In genomic region chr14:121417594-121417993, GRCm38 (mm10) we compare ENCODE assay signal across 10 mouse cellular contexts. TPM values are rescaled to one million over a fixed set of nuclear protein-coding genes. Genes with fewer than 3 reads are reported as not detected.
DNase-seq lines count a peak whose midpoint lies in the region; ATAC-seq and TF ChIP-seq lines count a peak whose summit lies in the region.
"Had no signal": no experiment of that assay in that cellular context is flagged by ENCODE, and none has a peak within 500 bp of the region (broad histone marks: within the 10 kb centered on the region; RNA-seq: fewer than 3 reads in every experiment).

No protein-coding gene starts in this region.

- intact Hi-C loops in left cerebral cortex, postnatal 10 days (cut with DNase I) = no loop called here

- peaks cover 6% of the 10 kb centered on the region; the same call in 1 of the 2 replicates for H3K9me3 ChIP-seq in stomach, embryonic 16.5 days (replicated peaks; ENCODE audit: control insufficient read depth, low read length)
- H3K9me3 ChIP-seq in liver, embryonic 12.5 days (replicated peaks) = 0 out of 2 replicates have a peak, but pooled peaks cover 5% of the 10 kb centered on the region

- DNase-seq in layer of hippocampus, adult 2 months (ENCODE audit: low spot score in 2 of 2) = peak; percentile 1 to 15
- DNase-seq in layer of hippocampus, adult 9-10 months (ENCODE audit: low spot score) = no peak
- DNase-seq in adipocyte (ENCODE audit: low spot score) = peak; percentile 71
- peak; percentile 78 for DNase-seq in adrenal gland, postnatal 25 days
- no peak for DNase-seq in left cerebral cortex, postnatal 10 days (ENCODE audit: extremely low spot score in 1 of 2, low spot score in 2 of 2)
- DNase-seq: right cerebral cortex, postnatal 4 days; thymus, postnatal 25 days had no signal

- ATAC-seq in stomach, embryonic 16.5 days (ENCODE audit: insufficient read depth, low FRiP score) = peak; percentile 51; the same call in 1 of the 2 replicates
- ATAC-seq in liver, embryonic 12.5 days = no peak

- no peaks in the 10 kb centered on the region for H3K36me3 ChIP-seq in stomach, embryonic 16.5 days (ENCODE audit: control insufficient read depth, insufficient read depth, low read length)
- H3K36me3 ChIP-seq in liver, embryonic 12.5 days = no peaks in the 10 kb centered on the region
- H3K36me3 ChIP-seq: embryonic facial prominence, embryonic 12.5 days had no signal

- H3K4me3 ChIP-seq in layer of hippocampus, adult 2 months = no peak overlapping the region
- H3K4me3 ChIP-seq in stomach, embryonic 16.5 days (replicated peaks; ENCODE audit: low read length) = no peak overlapping the region
- no peak overlapping the region for H3K4me3 ChIP-seq in liver, embryonic 12.5 days
- H3K4me3 ChIP-seq: embryonic facial prominence, embryonic 12.5 days had no signal

- 59% methylated on average over 5 of the region's 5 CpGs for WGBS in stomach, embryonic 16.5 days
- WGBS in liver, embryonic 12.5 days (ENCODE audit: insufficient replicate concordance) = 72% methylated on average over 5 of the region's 5 CpGs

- H3K27me3 ChIP-seq in stomach, embryonic 16.5 days (ENCODE audit: control insufficient read depth, insufficient read depth, low read length) = no peaks in the 10 kb centered on the region
- H3K27me3 ChIP-seq in liver, embryonic 12.5 days (replicated peaks) = peaks cover 3% of the 10 kb centered on the region; the same call in 1 of the 2 replicates
- H3K27me3 ChIP-seq: embryonic facial prominence, embryonic 12.5 days had no signal

- no peak overlapping the region for H3K9ac ChIP-seq in stomach, embryonic 16.5 days (ENCODE audit: low read length)
- no peak overlapping the region for H3K9ac ChIP-seq in liver, embryonic 12.5 days
- H3K9ac ChIP-seq: embryonic facial prominence, embryonic 12.5 days had no signal

- no peak for TF ChIP-seq CTCF in layer of hippocampus, adult 2 months (conservative IDR thresholded peaks at IDR 0.05)

- H3K27ac ChIP-seq in layer of hippocampus, adult 2 months = no peak overlapping the region
- H3K27ac ChIP-seq in stomach, embryonic 16.5 days (ENCODE audit: low read length) = no peak overlapping the region
- H3K27ac ChIP-seq in liver, embryonic 12.5 days = no peak overlapping the region
- H3K27ac ChIP-seq: embryonic facial prominence, embryonic 12.5 days had no signal

- peaks cover under 1% of the 10 kb centered on the region for H3K4me1 ChIP-seq in stomach, embryonic 16.5 days (ENCODE audit: control insufficient read depth, insufficient read depth, low read length)
- H3K4me1 ChIP-seq in liver, embryonic 12.5 days = peaks cover 12% of the 10 kb centered on the region
- H3K4me1 ChIP-seq: embryonic facial prominence, embryonic 12.5 days had no signal

- H3K4me2 ChIP-seq in stomach, embryonic 16.5 days (ENCODE audit: low read depth, low read length) = no peak overlapping the region
- H3K4me2 ChIP-seq in liver, embryonic 12.5 days = no peak overlapping the region
- H3K4me2 ChIP-seq: embryonic facial prominence, embryonic 12.5 days had no signal

RNA-seq across cellular contexts. Expression of gene Stk24, which starts 37.8 kb away (rescaled TPM):
- 10 to 100 TPM; 66.0 to 68.1 TPM for total RNA-seq in layer of hippocampus, adult 2 months (2021)
- total RNA-seq in adrenal gland, postnatal 25 days (2021) = 110 and 127 TPM in 2 replicates
- polyA plus RNA-seq in stomach, embryonic 16.5 days (2015; fragmentation: Nextera tagmentation; extraction: Ambion mirVana) = 33.2 and 33.6 TPM in 2 replicates
- total RNA-seq in left cerebral cortex, postnatal 10 days (2021) = 10 to 100 TPM; 46.1 to 49.5 TPM
- 56.8 and 62.0 TPM in 2 replicates for polyA plus RNA-seq in liver, embryonic 12.5 days (2016; fragmentation: Nextera tagmentation; extraction: Ambion mirVana)

Comparison
In these comparisons a context has a peak if more than half of its experiments do, and no peak if none do; other contexts are left out.
1. DNase-seq: peak in layer of hippocampus, adult 2 months (2 of 2), adipocyte (single experiment) and adrenal gland, postnatal 25 days (single experiment); none in layer of hippocampus, adult 9-10 months (single experiment) and left cerebral cortex, postnatal 10 days (0 of 2).